Mouse (Mus musculus): Measurements from ENCODE around the gene Brd4. TPM values are rescaled to one million over a fixed set of nuclear protein-coding genes. Genes with fewer than 3 reads are reported as not detected.

Brd4 gene
- polyA plus RNA-seq (2016; fragmentation: Nextera tagmentation; extraction: Ambion mirVana) = 108 and 116 TPM in 2 replicates

DNA sequence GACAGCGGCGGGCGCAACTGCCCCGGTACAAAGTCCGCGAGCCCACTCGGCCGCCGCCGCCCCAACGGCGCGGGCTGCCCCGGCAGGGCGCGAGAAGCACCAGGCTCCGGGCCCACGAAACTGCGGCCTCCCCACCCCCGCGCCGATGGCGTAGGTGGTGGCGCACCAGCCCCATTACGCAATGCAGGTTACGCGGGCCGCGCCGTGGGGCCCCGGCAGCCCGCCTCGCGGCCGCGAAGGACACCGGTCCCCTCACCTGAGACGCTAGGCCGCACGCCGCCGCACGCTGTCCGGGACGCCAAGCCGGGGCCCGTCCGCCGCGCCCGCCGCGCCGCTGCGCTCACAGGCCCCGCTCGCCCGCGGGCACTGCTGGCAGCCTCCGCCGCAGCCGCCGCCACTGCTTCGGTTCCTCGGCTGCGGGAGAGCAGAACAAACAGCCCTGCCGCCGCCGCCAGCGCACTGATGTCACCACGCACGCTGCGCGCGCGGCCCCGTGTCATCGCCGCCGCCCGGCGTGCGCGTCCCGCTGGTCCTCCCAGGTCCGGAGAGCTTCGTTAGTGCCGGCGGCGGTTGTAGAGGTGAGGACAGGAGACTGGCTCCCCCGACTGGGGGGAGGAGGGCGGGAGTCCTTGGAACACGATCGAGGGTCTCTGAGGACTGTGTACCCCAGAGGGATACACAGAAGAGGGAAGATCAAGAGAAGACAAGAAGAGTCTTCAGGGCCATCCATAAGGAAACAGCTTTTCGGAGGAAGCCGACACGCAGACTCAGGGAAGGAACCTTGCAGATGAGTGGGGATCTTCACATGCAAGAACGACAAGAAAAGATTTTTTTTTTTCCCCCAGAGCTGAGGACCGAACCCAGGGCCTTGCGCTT is at the start of gene Brd4:
Gene Brd4 (minus strand): TSS at position 461 of the 876 bp plus-strand sequence.
- Histone ChIP-seq H3K4me1 (peaks cover 24% of the 10 kb centered on the region), H3K36me3 (no peaks in the 10 kb centered on the region), H3K4me3 (peak within 1 kb of the TSS; percentile 98), H3K4me2 (replicated peaks) (peak within 1 kb of the TSS; percentile 82), H3K9ac (replicated peaks) (peak within 1 kb of the TSS; percentile 94), H3K27me3 (no peaks in the 10 kb centered on the region), H3K9me3 (no peaks in the 10 kb centered on the region), H3K27ac (replicated peaks) (peak within 1 kb of the TSS; percentile 99)
- peak; percentile 93 for ATAC-seq (ENCODE audit: low FRiP score, low read depth)
- WGBS = under 1% methylated on average over 63 of the region's 100 CpGs

DNA sequence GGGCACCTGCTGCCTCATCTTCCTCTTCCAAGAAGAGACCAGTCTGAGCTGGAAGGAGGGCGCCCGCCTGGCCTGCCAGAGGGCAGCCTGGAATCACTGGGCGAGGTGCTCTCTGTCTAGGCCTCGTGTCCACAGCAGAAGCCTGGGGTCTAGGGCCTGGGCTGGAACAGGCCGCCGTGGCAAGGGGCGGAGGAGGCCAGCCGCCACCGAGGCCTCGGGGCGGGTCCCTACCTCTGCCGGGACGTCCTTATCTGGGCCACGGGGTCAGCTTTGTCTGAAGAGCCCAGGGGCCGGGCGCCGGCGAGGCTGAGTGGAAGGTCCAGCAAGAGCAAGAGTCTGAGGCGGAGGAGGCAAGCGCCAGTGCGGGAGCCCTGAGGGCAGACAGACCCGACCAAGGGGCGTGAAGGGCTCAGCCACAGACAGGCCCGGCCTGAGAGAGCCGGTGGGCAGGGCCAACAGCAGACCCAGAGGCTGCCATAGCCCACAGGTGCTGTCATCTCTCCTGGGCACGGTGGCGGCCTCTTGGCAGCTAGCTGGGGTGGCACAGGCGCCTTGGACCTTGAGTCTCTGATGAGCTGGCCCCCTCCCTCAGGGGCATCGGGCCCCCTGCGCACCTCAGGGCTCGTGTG is 49.3 kb upstream of the Brd4 start:
- Histone ChIP-seq H3K9ac (replicated peaks) (no peak overlapping the region), H3K27ac (replicated peaks) (no peak overlapping the region), H3K4me2 (replicated peaks) (no peak overlapping the region), H3K9me3 (no peaks in the 10 kb centered on the region), H3K36me3 (peaks cover 89% of the 10 kb centered on the region), H3K4me3 (no peak overlapping the region), H3K27me3 (no peaks in the 10 kb centered on the region), H3K4me1 (no peaks in the 10 kb centered on the region)
- ATAC-seq (ENCODE audit: low FRiP score, low read depth) = no peak
- WGBS = 92% methylated on average over 31 of the region's 31 CpGs

DNA sequence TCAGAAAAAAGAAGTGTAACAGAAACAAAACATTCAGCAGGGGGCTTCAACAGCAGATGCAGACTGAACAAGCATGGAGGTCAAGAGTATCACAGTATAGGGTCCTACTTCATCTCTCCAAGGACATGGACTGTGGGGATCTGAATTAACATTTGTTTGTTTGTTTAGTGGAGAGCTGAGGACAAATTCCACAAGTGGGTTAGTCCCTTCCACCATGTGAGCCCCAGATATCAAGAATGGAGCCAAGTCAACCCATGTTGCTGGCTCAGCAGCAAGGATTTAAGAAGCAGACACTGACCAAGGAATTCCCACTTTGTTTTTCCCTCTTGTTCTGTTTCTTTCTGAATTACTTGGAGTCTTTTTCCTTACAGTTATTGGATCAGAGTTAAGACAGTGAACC is 43.0 kb upstream of the Brd4 start:
- peaks cover 58% of the 10 kb centered on the region for H3K36me3 ChIP-seq
- no peaks in the 10 kb centered on the region for H3K27me3 ChIP-seq
- no peaks in the 10 kb centered on the region for H3K9me3 ChIP-seq
- H3K4me2 ChIP-seq (replicated peaks) = no peak overlapping the region
- no peak overlapping the region for H3K27ac ChIP-seq (replicated peaks)
- no peak overlapping the region for H3K4me3 ChIP-seq
- no peak for ATAC-seq (ENCODE audit: low FRiP score, low read depth)
- H3K9ac ChIP-seq (replicated peaks) = no peak overlapping the region
- H3K4me1 ChIP-seq = 0 out of 2 replicates have a peak, but pooled peaks cover 4% of the 10 kb centered on the region

DNA sequence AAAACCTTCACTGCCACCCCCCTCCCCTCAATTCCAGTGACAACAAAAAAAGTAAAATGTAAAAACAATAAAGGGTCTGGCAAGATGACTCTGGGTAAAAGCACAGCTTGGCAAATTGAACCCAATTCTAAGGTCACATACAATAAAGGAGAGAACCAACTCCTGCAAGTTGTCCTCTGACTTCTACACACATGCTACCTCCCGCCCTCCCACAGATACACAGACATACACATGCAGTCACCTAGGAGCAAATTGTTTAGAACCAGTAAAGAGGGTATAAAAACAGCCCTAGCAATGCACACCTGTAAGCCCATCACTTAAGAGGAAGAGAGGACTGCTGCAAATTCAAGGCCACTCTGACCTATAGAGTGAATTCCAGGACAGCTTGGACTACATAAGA is 38.3 kb upstream of the Brd4 start:
- Histone ChIP-seq H3K4me2 (replicated peaks) (no peak overlapping the region), H3K27me3 (no peaks in the 10 kb centered on the region), H3K4me3 (no peak overlapping the region), H3K36me3 (peaks cover 29% of the 10 kb centered on the region), H3K4me1 (peaks cover 24% of the 10 kb centered on the region), H3K9me3 (no peaks in the 10 kb centered on the region), H3K27ac (replicated peaks) (no peak overlapping the region), H3K9ac (replicated peaks) (no peak overlapping the region)
- WGBS = 88% methylated on average over 1 of the region's 1 CpGs
- no peak for ATAC-seq (ENCODE audit: low FRiP score, low read depth)

DNA sequence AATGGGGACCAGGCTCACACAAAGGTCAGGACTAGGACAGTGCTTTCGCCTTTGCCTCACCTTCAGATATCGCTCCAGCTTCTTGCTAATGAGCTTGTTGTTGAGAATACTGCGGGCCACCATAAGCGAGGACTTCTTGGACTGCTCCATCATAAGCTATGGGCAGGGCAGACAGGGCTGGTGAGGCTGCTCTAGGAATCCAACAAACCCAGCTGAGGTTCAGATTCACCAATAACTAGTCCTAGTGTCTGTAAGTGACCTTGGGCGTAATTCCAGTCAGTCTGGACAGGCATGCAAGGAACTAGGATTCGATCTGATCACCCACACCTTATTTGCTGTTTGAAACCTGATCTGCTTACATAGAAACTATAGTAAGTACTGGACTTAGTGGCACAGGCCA is 37.3 kb upstream of the Brd4 start:
- Histone ChIP-seq H3K36me3 (peaks cover 34% of the 10 kb centered on the region), H3K4me3 (peak overlapping the region; percentile 81), H3K9ac (replicated peaks) (peak overlapping the region; percentile 85), H3K4me2 (replicated peaks) (peak overlapping the region; percentile 80), H3K27ac (replicated peaks) (peak overlapping the region; percentile 96), H3K9me3 (no peaks in the 10 kb centered on the region), H3K27me3 (no peaks in the 10 kb centered on the region), H3K4me1 (peaks cover 27% of the 10 kb centered on the region)
- WGBS = 25% methylated on average over 6 of the region's 6 CpGs
- no peak for ATAC-seq (ENCODE audit: low FRiP score, low read depth)

DNA sequence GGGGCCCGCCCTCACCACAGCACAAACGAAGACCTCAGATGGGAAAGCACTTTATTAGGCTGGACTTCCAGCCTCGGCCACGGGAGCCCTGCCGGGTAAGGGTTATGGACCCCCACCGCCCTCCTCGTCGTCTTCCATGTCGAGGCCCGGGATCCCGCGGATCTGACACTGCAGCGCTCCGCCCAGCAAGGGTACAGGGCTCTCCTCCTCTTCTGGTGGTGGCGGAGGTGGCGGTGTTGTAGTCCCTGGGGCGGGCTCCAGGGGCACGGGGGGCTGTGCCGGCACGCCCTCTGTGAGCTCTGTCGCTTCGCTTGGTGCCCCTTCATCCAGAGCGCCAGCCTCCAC is 36.8 kb upstream of the Brd4 start:
- ATAC-seq (ENCODE audit: low FRiP score, low read depth) = peak; percentile 69; the same call in 1 of the 2 replicates
- under 1% methylated on average over 21 of the region's 23 CpGs for WGBS
- H3K27ac ChIP-seq (replicated peaks) = peak overlapping the region; percentile 96
- no peaks in the 10 kb centered on the region for H3K9me3 ChIP-seq
- no peaks in the 10 kb centered on the region for H3K27me3 ChIP-seq
- H3K4me1 ChIP-seq = peaks cover 27% of the 10 kb centered on the region
- H3K4me2 ChIP-seq (replicated peaks) = peak overlapping the region; percentile 80
- peak overlapping the region; percentile 81 for H3K4me3 ChIP-seq
- H3K9ac ChIP-seq (replicated peaks) = peak overlapping the region; percentile 85
- H3K36me3 ChIP-seq = peaks cover 35% of the 10 kb centered on the region

DNA sequence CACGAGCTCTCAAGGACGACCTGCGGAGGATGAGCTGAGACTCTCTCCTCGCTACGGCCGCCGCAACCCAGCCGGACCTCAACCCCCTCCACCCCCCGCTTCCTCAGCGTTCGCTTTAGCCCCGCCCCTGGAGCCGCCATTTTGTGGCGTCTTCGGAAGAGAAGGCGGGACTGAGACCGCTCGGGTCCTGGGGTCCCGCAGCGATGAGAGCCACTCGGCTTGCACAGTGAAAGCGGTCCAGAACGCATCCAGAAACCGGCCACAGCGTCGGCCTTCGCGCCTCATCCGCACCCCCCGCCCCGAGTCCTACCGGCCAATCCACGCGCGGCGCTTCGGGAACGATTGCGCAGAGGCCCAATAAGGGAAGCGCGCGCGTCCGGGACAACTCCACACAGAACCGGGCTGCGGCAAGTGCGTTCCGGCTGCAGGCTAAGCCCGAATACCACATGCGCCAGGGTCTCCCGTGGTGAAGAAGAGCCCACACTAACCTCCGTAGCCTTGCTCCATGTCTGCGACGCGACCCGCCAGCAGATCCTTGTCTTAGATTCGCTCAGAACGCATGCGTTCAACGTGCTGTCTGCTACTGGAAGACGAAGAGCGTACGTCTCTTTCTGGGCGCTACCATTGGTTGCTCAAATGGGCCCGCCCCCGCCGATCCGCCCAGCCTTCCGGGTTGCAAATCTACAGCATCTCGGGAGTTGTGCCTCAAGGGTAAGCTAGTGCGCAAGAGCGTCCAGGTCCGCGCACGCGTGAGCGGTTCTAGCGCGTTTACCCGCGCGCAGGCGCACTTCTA is 36.3 kb upstream of the Brd4 start, which contains the start of gene Akap8:
Gene Akap8 (minus strand): TSS at position 642 of the 793 bp plus-strand sequence.
- Histone ChIP-seq H3K36me3 (peaks cover 35% of the 10 kb centered on the region), H3K4me2 (replicated peaks) (peak within 1 kb of the TSS; percentile 80), H3K27ac (replicated peaks) (peak within 1 kb of the TSS; percentile 96), H3K4me3 (peak within 1 kb of the TSS; percentile 81), H3K9me3 (no peaks in the 10 kb centered on the region), H3K27me3 (no peaks in the 10 kb centered on the region), H3K4me1 (peaks cover 27% of the 10 kb centered on the region), H3K9ac (replicated peaks) (peak within 1 kb of the TSS; percentile 85)
- WGBS = under 1% methylated on average over 83 of the region's 83 CpGs
- ATAC-seq (ENCODE audit: low FRiP score, low read depth) = peak; percentile 98

DNA sequence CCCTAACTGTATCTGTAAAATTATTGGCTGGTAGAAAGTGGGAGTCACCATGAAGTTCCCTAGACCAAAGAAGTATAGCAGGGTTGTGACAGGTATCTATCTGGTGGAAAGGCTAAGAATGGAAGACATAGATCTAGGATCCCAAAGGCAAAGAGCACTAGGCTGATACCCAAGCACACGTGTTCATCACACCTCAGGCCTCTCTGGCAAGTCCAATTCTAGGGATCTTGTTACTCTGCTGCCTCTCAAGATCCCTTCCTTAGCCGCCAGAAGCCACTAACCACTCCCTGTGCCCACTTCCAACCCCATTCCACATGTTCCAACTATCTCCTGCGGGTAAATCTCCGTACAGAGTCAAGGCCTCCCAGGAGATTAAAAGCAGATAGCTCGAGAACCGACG is 35.4 kb upstream of the Brd4 start:
- Histone ChIP-seq H3K4me3 (peak overlapping the region; percentile 81), H3K27me3 (no peaks in the 10 kb centered on the region), H3K4me1 (peaks cover 27% of the 10 kb centered on the region), H3K36me3 (peaks cover 42% of the 10 kb centered on the region), H3K4me2 (replicated peaks) (peak overlapping the region; percentile 80), H3K9me3 (no peaks in the 10 kb centered on the region), H3K9ac (replicated peaks) (peak overlapping the region; percentile 84), H3K27ac (replicated peaks) (peak overlapping the region; percentile 96)
- no peak for ATAC-seq (ENCODE audit: low FRiP score, low read depth)
- WGBS = 0% methylated on average over 7 of the region's 7 CpGs

DNA sequence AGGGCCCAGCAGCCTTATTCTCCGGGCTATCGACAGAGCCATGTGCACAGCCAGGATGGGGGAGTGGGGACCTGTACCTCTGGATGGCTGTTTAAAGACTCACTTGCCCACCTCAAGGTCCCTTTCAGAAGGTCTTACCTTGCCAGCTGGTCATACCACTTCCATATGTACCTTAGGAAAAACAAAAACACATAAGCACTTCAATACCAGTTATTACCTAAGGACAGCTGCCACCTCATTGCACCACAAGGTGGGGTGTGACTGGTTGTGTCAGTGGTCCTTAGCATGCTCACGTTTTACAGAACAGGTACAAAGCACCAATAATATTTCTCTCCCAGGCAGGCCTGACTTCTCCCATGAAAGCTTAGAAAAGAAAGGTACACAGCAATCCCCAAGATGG is 33.2 kb upstream of the Brd4 start:
- Histone ChIP-seq H3K36me3 (peaks cover 59% of the 10 kb centered on the region), H3K4me3 (no peak overlapping the region), H3K27me3 (no peaks in the 10 kb centered on the region), H3K27ac (replicated peaks) (no peak overlapping the region), H3K9ac (replicated peaks) (no peak overlapping the region), H3K4me2 (replicated peaks) (no peak overlapping the region), H3K9me3 (no peaks in the 10 kb centered on the region), H3K4me1 (peaks cover 25% of the 10 kb centered on the region)
- WGBS = 89% methylated on average over 3 of the region's 3 CpGs
- no peak for ATAC-seq (ENCODE audit: low FRiP score, low read depth)

DNA sequence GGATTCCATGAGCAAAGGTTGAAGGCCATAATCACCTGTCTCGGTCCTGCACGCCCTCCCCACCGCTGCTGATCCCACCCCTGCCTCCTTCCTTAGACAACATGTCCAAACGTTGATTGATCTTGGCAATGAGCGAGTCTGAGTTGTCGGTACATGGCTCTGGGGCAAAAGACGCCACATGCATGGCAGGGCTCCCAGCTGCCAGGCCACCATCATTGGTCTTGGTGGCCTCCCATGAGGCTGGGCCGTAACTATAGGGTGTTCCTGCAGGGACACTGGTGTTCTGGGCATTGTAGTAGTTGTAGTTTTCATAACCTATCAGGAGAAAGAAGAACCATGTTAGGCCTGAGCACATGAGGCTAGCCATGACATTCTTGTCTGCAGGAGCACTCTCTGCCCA is 32.5 kb upstream of the Brd4 start:
- Histone ChIP-seq H3K27me3 (no peaks in the 10 kb centered on the region), H3K4me2 (replicated peaks) (no peak overlapping the region), H3K9me3 (no peaks in the 10 kb centered on the region), H3K9ac (replicated peaks) (no peak overlapping the region), H3K4me3 (no peak overlapping the region), H3K4me1 (peaks cover 19% of the 10 kb centered on the region), H3K36me3 (peaks cover 65% of the 10 kb centered on the region), H3K27ac (replicated peaks) (no peak overlapping the region)
- ATAC-seq (ENCODE audit: low FRiP score, low read depth) = no peak
- WGBS = 95% methylated on average over 8 of the region's 8 CpGs

DNA sequence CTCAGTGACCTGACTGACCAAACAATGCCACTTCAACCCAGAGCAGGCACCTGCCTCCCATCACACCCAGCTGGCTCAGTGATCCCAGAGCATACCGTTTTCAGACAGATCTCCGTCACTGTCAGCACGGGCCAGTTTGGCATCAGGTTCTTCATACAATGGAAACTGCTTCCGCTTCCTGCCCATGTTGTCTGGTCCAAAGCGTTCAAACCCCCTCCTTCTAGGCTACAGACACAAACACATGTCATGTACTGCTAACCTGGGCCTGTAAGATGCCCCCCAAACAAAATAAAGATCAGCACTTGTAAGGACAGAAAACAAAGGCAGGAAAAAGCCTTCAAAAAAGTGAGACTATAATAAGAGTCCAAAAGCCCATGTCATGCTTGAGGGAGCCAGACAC is 31.0 kb upstream of the Brd4 start:
- no peak overlapping the region for H3K4me3 ChIP-seq
- H3K27ac ChIP-seq (replicated peaks) = no peak overlapping the region
- H3K4me1 ChIP-seq = peaks cover 16% of the 10 kb centered on the region
- H3K4me2 ChIP-seq (replicated peaks) = no peak overlapping the region
- H3K9me3 ChIP-seq = no peaks in the 10 kb centered on the region
- peaks cover 80% of the 10 kb centered on the region for H3K36me3 ChIP-seq
- H3K9ac ChIP-seq (replicated peaks) = no peak overlapping the region
- H3K27me3 ChIP-seq = no peaks in the 10 kb centered on the region
- no peak for ATAC-seq (ENCODE audit: low FRiP score, low read depth)
- WGBS = 93% methylated on average over 5 of the region's 5 CpGs

DNA sequence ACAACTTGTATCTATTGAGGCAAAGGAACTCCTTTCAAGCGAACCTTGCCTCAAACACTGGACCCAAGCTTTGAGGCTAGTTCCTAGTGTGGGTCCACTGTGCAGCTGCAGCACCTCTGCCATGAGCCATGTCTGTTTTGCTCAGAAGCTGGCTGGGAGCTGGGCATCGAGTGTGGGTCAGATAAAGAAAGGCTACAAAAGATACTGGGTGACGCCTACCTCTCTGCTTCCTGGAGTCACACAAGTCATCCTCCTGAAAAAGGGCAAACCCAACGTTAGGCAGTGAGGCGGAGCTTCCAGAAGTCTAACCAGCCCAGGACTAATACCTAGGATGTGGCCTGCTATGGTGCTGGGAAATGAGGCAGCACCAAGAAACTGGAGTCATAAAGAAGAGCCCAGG is 29.4 kb upstream of the Brd4 start:
- no peak overlapping the region for H3K4me3 ChIP-seq
- peaks cover 6% of the 10 kb centered on the region; the same call in 1 of the 2 replicates for H3K4me1 ChIP-seq
- H3K9me3 ChIP-seq = no peaks in the 10 kb centered on the region
- H3K27me3 ChIP-seq = no peaks in the 10 kb centered on the region
- H3K9ac ChIP-seq (replicated peaks) = no peak overlapping the region
- no peak for ATAC-seq (ENCODE audit: low FRiP score, low read depth)
- H3K36me3 ChIP-seq = peaks cover 97% of the 10 kb centered on the region
- no peak overlapping the region for H3K4me2 ChIP-seq (replicated peaks)
- WGBS = 86% methylated on average over 5 of the region's 5 CpGs
- no peak overlapping the region for H3K27ac ChIP-seq (replicated peaks)
